Mouse (Mus musculus) mature B cell (primary cell): ENCODE data around the gene Lpar3.

Experiments
- in situ Hi-C: fragments of 300-500 bp; cut with MboI; formaldehyde crosslinking; loops from 2 replicates; pipeline ENCODE4 v1.14.3; 2019

Gene Lpar3

DNA sequence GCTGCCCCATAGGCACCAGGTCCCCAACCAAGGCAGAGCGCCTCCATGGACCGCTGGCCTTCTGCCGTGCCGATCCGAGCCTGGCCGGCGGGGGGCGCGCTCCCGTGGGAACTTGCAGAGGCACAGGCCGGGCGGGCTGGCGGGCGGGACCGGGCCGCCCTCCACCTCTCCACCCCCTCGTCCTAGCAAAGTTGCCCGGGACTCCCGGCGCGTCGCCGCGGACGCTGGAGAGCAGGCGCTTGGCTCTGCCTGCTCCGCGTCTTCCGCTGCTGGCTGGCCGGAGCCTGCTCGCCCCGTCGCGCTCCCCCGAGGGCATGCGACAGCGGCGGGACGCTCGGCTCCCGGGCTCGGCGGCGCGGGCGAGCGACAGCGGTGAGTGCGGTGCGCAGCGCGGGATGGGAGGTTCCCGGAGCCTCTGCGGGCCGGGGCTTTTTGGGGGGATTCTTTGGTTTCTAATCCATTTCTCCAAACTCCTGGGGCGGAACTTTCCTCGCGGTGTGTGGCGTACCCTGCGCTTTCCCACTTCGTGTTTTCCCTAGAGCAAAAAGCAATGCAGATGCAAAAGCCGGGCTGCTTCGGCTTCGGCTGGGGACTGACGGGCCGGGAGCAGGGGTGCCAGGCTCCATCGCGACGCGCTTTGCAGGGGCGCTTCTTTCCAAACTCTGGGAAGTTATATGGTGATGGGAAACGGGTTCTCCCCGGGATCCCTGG, at the start of gene Lpar3:
TSS of gene Lpar3 (plus strand) at position 188 of the 711 bp plus-strand sequence.
- in situ Hi-C loops, result no loop called here

GRCm38 (mm10) chr3:146173030-146173429, 47.7 kb upstream of the Lpar3 start:
- in situ Hi-C loops, result no loop called here

DNA sequence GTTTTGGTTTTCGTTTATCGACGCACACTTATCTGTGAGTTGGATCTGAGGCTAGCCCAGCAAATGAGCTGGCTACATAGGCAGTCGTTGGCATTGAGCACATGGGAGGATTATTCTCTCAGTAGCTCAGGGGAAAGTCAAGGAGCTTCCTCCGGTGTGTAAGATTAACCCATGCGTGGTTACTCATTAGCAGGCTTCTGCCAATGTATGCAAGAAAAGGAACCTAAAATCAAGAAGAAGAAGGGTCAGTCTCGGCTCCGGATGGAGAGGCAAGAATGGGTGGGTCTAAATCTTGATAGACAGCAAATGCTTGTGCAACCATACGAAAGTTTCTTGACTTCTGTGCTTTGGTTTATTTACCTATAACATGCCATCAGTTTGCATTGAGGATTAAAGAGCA, 46.5 kb upstream of the Lpar3 start:
- in situ Hi-C loops, result no loop called here

- in situ Hi-C loops, result loop anchor here (5.0 to 25.0 kb wide), 2 partner anchors 120 to 240 kb away; partner anchors contain the start of gene 2410004B18Rik
Observed at GRCm38 (mm10) chr3:146177295-146177694, 43.5 kb upstream of the Lpar3 start.

DNA sequence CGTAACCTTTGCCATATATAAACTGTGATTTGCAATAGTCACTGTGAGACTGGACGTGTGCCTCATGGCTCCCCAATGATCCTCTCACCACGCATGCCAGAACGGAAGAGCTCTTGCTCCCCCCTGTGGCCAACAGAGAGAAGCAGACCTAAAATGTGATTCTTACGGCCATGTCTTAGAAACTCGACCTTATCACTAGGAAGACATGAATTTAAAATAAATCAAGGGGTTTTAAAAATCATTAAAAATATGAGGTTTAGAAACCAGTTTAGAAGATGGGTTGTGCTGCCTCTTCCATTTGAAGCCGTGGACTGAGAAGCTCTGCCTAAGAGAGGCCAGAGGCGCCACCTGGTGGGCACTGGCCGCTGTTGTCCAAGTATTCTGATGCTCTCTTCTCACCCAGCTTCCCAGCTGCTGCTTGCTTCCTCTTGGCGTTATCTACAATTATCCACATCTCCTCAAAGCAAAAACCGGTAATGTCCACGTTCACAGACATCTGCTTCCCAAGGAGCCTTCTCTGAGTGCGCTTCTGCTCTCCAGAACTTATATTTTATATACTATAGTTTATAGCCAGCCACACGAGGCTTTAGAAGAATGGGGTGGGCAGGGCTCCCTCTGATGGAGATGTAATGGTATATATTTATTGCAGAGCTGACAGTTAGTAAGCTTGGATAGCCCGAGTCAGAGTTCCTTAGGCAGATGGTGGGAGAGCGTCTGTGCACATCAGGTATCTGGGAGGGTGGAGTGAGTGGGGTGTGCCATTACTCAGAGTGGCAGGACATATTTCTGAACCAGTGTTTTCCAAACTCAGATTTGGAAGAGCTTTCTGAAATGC, 42.8 kb upstream of the Lpar3 start:
- in situ Hi-C loops, result loop anchor here (5.0 to 25.0 kb wide), 2 partner anchors 121 to 241 kb away; partner anchors contain the start of gene 2410004B18Rik

- in situ Hi-C loops, result loop anchor here (10.0 to 25.0 kb wide), 2 partner anchors 164 to 243 kb away; partner anchors contain the start of gene 2410004B18Rik
Observed at GRCm38 (mm10) chr3:146180341-146180740, 40.4 kb upstream of the Lpar3 start.

DNA sequence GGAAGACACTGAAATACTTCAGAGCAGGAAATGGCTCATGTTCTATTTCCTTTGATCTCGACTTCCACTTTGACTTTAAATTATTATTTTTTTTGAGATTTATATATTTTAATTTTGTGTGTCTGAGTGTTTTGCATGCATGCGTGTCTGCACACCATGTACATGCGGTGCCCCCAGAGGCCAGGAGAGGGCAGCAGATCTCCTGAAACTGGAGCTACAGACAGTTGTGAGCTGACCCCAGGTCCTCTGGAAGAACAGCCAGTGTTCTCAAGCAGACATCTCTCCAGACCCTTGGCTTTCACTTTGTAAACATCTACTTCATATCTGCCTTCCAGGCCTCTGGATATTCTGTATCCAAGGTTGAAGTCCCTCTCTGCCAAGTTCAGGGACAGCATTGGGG, 39.8 kb upstream of the Lpar3 start:
- in situ Hi-C loops, result loop anchor here (10.0 to 25.0 kb wide), 2 partner anchors 164 to 244 kb away; partner anchors contain the start of gene 2410004B18Rik

DNA sequence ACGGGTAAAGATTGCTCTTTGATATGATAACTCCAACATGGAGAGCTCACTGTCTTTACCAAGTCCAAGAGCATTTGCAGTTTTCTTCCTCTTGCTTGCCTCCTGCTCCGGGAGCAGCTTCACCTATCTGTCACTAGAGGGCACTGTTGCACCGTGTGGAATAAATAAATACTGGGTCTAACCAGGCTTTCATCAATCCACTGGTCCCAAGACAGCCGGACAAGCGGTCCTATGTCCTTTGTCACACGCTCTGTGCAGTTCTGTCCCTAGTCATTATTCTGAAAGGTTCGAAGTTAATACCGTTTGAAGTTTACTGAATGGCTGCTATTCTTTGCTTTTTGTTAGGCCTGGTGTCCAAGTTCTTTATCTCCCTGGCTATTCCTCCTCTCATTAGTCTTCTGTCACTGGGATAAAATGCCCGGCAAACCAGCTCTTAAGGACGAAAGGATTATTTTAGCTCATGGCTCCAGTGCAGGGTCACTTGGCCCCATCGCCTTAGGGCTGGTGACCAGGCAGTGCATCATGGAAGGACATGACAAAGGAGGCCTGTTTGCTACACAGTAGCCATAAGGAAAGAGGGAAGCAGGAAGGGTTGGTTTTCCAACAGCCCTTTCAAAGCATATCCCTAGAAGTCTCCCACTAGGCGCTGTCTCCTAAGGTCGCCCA, 35.6 kb upstream of the Lpar3 start:
- in situ Hi-C loops, result loop anchor here (10.0 to 25.0 kb wide), 2 partner anchors 160 to 248 kb away; partner anchors contain the start of gene 2410004B18Rik

DNA sequence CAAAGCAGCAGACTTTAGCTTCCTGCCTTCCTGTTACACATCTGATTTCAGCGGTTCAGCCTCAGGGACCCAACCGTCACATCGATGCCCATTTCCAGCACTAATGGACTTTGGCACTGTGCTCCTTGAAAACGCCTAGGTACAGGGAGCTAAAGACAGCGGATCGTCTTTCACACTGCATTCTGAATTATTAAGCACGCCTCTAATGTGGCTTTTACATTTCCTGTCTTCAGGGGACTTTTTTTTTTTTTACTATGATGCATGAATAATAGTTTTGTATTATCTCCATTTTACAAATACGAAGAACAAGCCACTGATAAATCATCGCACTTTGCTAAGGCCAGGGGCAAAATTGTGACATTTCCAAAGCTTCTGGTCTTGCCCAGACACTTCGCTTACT, 34.7 kb upstream of the Lpar3 start:
- in situ Hi-C loops, result loop anchor here (10.0 to 25.0 kb wide), 2 partner anchors 159 to 249 kb away; partner anchors contain the start of gene 2410004B18Rik

GRCm38 (mm10) chr3:146189933-146190332, 30.8 kb upstream of the Lpar3 start:
- in situ Hi-C loops, result loop anchor here (10.0 to 25.0 kb wide), 2 partner anchors 155 to 253 kb away; partner anchors contain the start of gene 2410004B18Rik

GRCm38 (mm10) chr3:146192507-146192906, 28.3 kb upstream of the Lpar3 start:
- in situ Hi-C loops, result loop anchor here (25.0 kb wide), 1 partner anchor 255 kb away; the partner anchor contains the start of gene 2410004B18Rik

DNA sequence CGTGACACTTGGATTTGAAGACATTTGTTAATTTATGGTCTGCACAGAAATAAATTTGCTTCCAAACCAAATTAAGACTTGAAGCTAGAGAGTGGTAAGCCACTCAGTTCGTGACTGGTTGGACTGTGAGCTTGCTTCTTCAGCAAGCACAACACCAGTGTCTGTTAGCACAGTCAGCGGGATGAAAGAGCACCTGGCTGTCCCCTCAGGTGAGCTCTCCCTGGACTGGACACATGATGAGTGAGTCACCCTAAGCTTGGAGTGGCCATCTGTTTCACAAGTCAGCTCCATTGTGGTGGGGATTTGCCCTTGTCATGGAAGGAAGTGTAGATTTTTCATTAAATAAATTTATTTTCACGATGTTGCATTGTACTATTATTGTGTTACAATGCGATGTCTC, 25.6 kb upstream of the Lpar3 start:
- in situ Hi-C loops, result loop anchor here (25.0 kb wide), 1 partner anchor 258 kb away; the partner anchor contains the start of gene 2410004B18Rik

DNA sequence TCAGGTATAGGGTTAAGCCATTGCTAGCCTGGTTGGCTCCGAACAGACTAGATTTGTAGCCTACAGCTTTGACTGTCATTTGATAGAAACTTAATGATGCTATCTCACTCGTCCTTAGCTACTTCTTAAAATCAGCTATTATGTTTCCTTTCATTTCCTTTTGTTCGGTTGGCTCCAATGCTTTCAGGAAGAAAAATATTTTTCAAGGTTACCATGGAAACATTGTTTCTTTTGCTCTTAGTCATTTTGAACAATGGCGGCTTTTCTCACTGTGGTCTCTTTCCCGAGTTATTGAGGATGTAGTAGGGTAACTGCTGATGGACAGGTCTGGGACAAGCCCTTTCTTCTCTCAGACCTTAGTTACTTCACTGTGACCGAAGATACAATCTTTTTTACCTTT, 24.5 kb upstream of the Lpar3 start:
- in situ Hi-C loops, result loop anchor here (25.0 kb wide), 1 partner anchor 259 kb away; the partner anchor contains the start of gene 2410004B18Rik

DNA sequence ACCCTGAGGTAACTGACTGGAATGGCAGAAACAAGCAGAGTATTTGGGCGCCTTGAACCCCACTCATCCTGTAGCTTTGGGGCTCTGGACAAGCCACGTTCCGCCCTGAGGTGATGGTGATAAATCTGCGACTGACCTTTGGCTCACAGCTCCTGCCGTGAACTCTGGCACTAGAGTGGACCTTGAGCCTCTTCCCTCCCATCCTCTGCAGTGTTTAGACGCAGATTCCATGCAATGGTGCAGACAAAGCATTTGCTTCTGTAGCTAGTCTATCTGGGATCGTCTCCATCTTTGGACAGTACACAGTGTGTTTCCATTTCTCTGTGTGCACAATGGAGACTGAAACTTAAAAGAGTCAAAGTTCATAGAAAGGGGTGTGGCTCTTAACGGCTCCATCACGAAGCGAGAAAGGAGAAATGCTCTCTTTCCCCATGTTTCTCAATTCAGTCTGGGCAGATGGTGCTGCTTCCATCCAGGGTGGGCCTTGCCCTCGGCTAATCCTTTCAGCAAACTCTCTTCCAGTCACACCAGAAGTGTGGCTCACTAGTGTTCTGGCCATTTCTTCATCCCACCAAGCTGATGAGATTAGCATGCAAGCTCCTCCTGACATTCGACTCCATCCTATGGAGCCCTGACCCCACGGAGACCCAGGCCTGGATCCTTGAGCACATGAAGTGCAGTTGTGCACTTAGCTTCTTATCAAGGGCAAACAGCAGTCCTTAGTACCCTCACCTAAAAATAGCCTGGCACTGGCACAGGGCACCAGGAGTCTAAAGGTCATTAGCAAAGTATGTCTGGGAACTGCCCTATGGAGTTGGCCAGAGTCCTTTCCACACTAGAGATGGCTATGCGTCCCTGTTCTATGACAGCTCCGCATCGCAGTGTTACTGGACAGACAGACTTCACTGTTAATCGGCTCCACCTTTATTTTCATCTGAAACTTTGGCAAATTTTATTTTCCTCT, 23.7 kb upstream of the Lpar3 start:
- in situ Hi-C loops, result loop anchor here (25.0 kb wide), 1 partner anchor 260 kb away; the partner anchor contains the start of gene 2410004B18Rik

DNA sequence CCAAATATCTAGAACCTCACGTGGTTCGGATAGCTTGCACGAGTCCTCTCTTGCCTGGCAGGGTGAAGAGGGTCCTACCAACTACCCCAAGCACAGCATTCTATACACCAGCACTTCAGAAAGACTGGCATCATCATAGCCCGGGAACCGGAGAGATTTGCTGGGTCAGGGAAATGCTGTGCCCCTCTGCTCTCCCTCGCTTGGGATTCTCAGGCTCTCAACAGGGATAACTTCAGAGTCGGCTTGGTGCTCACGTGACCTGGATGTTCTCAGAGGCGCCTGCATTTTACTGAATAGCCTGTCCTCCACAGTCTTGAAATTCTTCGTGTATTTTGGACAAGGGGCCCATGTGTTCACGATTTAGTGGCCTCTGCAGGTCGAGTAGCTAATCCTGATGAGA, 23.0 kb upstream of the Lpar3 start:
- in situ Hi-C loops, result loop anchor here (25.0 kb wide), 1 partner anchor 260 kb away; the partner anchor contains the start of gene 2410004B18Rik

GRCm38 (mm10) chr3:146198803-146199481, 21.8 kb upstream of the Lpar3 start:
- in situ Hi-C loops, result loop anchor here (25.0 kb wide), 1 partner anchor 262 kb away; the partner anchor contains the start of gene 2410004B18Rik

GRCm38 (mm10) chr3:146199486-146199885, 21.3 kb upstream of the Lpar3 start:
- in situ Hi-C loops, result loop anchor here (25.0 kb wide), 1 partner anchor 262 kb away; the partner anchor contains the start of gene 2410004B18Rik

DNA sequence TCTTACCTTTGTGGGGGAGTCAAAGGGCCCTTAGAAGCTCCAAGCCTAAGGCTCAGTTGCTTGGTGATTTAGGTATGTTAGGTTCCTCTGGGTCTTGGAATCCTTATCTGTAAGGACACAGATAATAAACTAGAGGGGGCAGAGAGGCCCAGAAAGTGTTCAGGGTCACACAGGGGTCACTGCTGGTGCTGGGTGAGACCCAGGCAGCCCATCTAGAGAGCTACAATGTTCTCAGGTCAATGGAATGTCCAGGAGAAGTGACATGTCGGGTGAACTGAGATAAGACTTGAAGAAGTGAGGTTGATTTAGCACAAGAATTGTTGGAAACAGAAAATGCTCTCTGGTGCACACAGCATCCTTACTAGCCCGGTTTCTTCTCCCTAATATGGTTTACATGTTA, 16.4 kb upstream of the Lpar3 start:
- in situ Hi-C loops, result no loop called here

DNA sequence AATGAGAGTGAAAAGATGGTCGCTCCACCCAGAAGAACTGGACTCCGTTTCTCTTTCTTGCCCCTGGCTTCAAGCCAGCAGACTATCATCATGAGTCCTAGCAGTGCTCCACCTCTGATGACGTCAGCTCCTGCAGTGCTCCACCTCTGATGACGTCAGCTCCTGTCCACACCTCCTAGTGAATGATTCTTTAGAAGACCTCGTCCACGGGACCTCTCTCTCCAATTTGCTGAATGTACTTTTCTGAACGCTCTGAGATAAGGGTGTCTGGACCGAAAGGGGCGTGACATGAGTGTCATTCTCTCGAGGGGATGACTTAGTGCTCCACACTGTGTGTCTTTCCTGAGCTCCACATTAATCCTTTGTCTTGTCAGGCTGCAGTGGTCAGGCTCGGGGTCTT, 15.5 kb upstream of the Lpar3 start:
- in situ Hi-C loops, result no loop called here
